Comparison of ENCODE assay signal across 8 mouse cellular contexts in the genomic region with DNA sequence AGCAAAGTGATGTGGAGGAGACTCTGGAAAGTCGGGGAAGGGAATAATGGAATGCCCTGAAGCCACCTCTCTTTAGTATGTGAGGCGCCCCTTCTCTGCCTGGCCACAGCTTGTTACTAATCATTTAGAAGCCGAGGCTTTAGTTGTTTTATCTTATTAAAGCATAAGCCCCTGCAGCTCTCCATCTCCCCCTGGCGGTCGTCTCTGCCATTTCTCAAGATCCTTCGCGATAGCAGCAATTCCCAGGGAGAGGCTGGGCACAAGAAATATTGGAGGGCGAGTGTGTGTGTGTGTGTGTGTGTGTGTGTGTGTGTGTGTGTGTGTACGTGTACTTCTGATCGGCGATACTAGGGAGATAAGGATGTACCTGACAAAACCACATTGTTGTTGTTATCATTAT. TPM values are rescaled to one million over a fixed set of nuclear protein-coding genes. Genes with fewer than 3 reads are reported as not detected.
A peak's percentile ranks its signal among the peaks of the same experiment; 100 is the strongest.
DNase-seq lines count a peak whose midpoint lies in the region; ATAC-seq lines count a peak whose summit lies in the region.

No protein-coding gene starts in this region.

- no peaks in the 10 kb centered on the region for H3K36me3 ChIP-seq in embryonic facial prominence, embryonic 10.5 days (replicated peaks)
- no peaks in the 10 kb centered on the region for H3K36me3 ChIP-seq in limb, embryonic 12.5 days
- no peaks in the 10 kb centered on the region for H3K36me3 ChIP-seq in midbrain, embryonic 13.5 days

- peaks cover 37% of the 10 kb centered on the region for H3K4me1 ChIP-seq in embryonic facial prominence, embryonic 10.5 days
- peaks cover 14% of the 10 kb centered on the region; the same call in 1 of the 2 replicates for H3K4me1 ChIP-seq in limb, embryonic 12.5 days (replicated peaks)
- peaks cover 22% of the 10 kb centered on the region for H3K4me1 ChIP-seq in midbrain, embryonic 13.5 days (replicated peaks)

- no peaks in the 10 kb centered on the region for H3K9me3 ChIP-seq in embryonic facial prominence, embryonic 10.5 days
- no peaks in the 10 kb centered on the region for H3K9me3 ChIP-seq in limb, embryonic 12.5 days
- H3K9me3 ChIP-seq in midbrain, embryonic 13.5 days: no peaks in the 10 kb centered on the region

- ATAC-seq in limb, embryonic 12.5 days (ENCODE audit: insufficient number of reproducible peaks, insufficient read depth, low FRiP score, low TSS enrichment, low read depth): no peak
- peak; percentile 60; the same call in 1 of the 2 replicates for ATAC-seq in midbrain, embryonic 13.5 days

- H3K4me3 ChIP-seq in embryonic facial prominence, embryonic 10.5 days: peak overlapping the region; percentile 54
- H3K4me3 ChIP-seq in limb, embryonic 12.5 days (replicated peaks): peak overlapping the region; percentile 39
- H3K4me3 ChIP-seq in midbrain, embryonic 13.5 days (replicated peaks): peak overlapping the region; percentile 45

- no peak overlapping the region for H3K27ac ChIP-seq in embryonic facial prominence, embryonic 10.5 days (replicated peaks)
- no peak overlapping the region for H3K27ac ChIP-seq in limb, embryonic 12.5 days
- no peak overlapping the region for H3K27ac ChIP-seq in midbrain, embryonic 13.5 days

- WGBS in embryonic facial prominence, embryonic 10.5 days: 5% methylated on average over 11 of the region's 11 CpGs
- 5% methylated on average over 11 of the region's 11 CpGs for WGBS in limb, embryonic 12.5 days
- under 1% methylated on average over 11 of the region's 11 CpGs for WGBS in midbrain, embryonic 13.5 days

- H3K4me2 ChIP-seq in limb, embryonic 12.5 days: peak overlapping the region; percentile 59
- peak overlapping the region; percentile 73 for H3K4me2 ChIP-seq in midbrain, embryonic 13.5 days (replicated peaks)

- DNase-seq in ovary, postnatal 14 days (ENCODE audit: low spot score): peak; percentile 76
- no peak for DNase-seq in ovary, postnatal 10 days (ENCODE audit: low spot score)
- peak; percentile 83 for DNase-seq in embryonic facial prominence, embryonic 10.5 days (ENCODE audit: low spot score)
- peak; percentile 55 to 81 for DNase-seq in heart, adult 9 months (ENCODE audit: low spot score in 2 of 2)
- DNase-seq in kidney, adult 8-10 months: peak; percentile 72 to 88
- peak; percentile 45 to 80 for DNase-seq in spleen, postnatal 10 days (ENCODE audit: low spot score in 2 of 2)

- peaks cover 65% of the 10 kb centered on the region for H3K27me3 ChIP-seq in embryonic facial prominence, embryonic 10.5 days (replicated peaks; ENCODE audit: low read depth, poor library complexity, severe bottlenecking)
- peaks cover 40% of the 10 kb centered on the region for H3K27me3 ChIP-seq in limb, embryonic 12.5 days
- peaks cover 43% of the 10 kb centered on the region for H3K27me3 ChIP-seq in midbrain, embryonic 13.5 days

- H3K9ac ChIP-seq in limb, embryonic 12.5 days (replicated peaks): no peak overlapping the region
- H3K9ac ChIP-seq in midbrain, embryonic 13.5 days (replicated peaks): no peak overlapping the region

RNA-seq across cellular contexts. Expression of gene Edn1, which starts 0.7 kb away (rescaled TPM):
- 1.7 and 1.9 TPM in 2 replicates for polyA plus RNA-seq in embryonic facial prominence, embryonic 10.5 days (2016; fragmentation: Nextera tagmentation; extraction: Ambion mirVana)
- polyA plus RNA-seq in limb, embryonic 12.5 days (2016; fragmentation: Nextera tagmentation; extraction: Ambion mirVana): 0.74 and 1.2 TPM in 2 replicates
- 1.6 and 2.2 TPM in 2 replicates for polyA plus RNA-seq in midbrain, embryonic 13.5 days (2015; fragmentation: Nextera tagmentation; extraction: Ambion mirVana)
